Mouse (Mus musculus): Measurements from ENCODE around the gene Olfr520.

DNA sequence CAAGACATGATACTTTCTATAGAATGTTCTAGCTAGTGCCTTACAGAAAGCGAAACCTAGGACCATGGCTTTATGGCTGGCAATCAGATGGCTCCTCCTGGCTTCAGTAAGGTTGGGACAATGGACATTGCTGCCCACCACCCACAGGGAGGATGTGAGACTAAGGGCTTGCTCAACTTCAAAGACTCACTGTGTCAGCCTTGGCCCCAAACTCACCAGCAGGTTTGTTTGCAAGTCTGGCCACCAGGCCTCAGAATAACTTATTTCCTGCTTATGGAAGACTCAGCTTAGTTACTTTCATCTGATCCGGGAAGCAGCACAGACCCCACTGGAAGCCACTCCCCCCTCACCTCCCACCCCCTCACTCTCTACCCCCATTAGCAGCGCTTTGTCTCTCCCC, 31.0 kb upstream of the Olfr520 start:
- TF ChIP-seq HCFC1 (IDR thresholded peaks at IDR 0.05; ENCODE audit: borderline replicate concordance, insufficient read depth, low read length): no peak
- TF ChIP-seq ZNF384 (IDR thresholded peaks at IDR 0.05; ENCODE audit: low read depth, low read length): no peak
- TF ChIP-seq ZC3H11A (IDR thresholded peaks at IDR 0.05; ENCODE audit: borderline replicate concordance, low read depth, low read length): no peak
